Mouse (Mus musculus): ENCODE data around the gene Fip1l1. TPM values are rescaled to one million over a fixed set of nuclear protein-coding genes. Genes with fewer than 3 reads are reported as not detected.
A peak's percentile ranks its signal among the peaks of the same experiment; 100 is the strongest.

The Fip1l1 gene
- total and polyA plus RNA-seq, 3 experiments = 40.4 to 113 (median 68.3) TPM

DNA sequence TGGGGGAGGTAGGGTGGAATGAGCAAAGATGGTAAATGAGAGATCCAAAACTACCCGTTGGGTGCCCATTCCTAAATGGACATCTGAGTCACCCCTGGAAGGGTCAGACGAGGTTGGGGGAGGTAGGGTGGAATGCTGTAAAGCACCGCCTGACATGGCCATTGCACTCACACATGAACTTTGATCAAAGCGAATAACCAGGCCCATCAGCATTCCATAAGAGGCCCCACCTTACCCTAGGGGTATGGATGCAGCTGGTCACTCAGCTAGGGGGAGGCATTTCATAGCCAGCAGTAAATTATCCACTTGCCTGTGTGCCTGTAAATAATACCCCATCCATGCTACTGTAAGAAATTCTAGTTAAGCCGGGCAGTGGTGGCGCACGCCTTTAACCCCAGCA is 53.9 kb downstream of the Fip1l1 start:
- H3K27ac ChIP-seq (ENCODE audit: control insufficient read depth, low read depth, low read length) = no peak overlapping the region
- DNase-seq (ENCODE audit: low read depth, low spot score) = no peak
- H3K4me1 ChIP-seq (ENCODE audit: control insufficient read depth in 1 of 2, insufficient read depth in 2 of 2, low read length in 2 of 2) = no peaks in the 10 kb centered on the region
- H3K4me3 ChIP-seq (ENCODE audit: control insufficient read depth in 1 of 2, insufficient read depth in 1 of 2, low read depth in 2 of 2, low read length in 2 of 2) = no peak overlapping the region
- H3K27me3 ChIP-seq (ENCODE audit: control insufficient read depth in 1 of 2, insufficient read depth in 2 of 2, low read length in 2 of 2) = no peaks in the 10 kb centered on the region
- peaks cover 0 to 45% of the 10 kb centered on the region in 2 experiments; a peak in 2 of 4 replicates for H3K36me3 ChIP-seq (ENCODE audit: control insufficient read depth in 1 of 2, insufficient read depth in 2 of 2, low read length in 2 of 2)
- no peak overlapping the region for H3K9ac ChIP-seq (ENCODE audit: control insufficient read depth, low read depth, low read length, poor library complexity, severe bottlenecking)
- no peaks in the 10 kb centered on the region for H3K9me3 ChIP-seq (replicated peaks; ENCODE audit: insufficient read depth, low read length)
- H3K79me2 ChIP-seq (ENCODE audit: control insufficient read depth, insufficient read depth, low read length, poor library complexity) = no peaks in the 10 kb centered on the region
- no peak for TF ChIP-seq MYC (IDR thresholded peaks at IDR 0.05; ENCODE audit: low read depth, low read length)
- TF ChIP-seq NRF1 (IDR thresholded peaks at IDR 0.05; ENCODE audit: insufficient read depth, low read depth, low read length, poor library complexity, severe bottlenecking) = no peak
- TF ChIP-seq ZC3H11A (IDR thresholded peaks at IDR 0.05; ENCODE audit: low read depth, low read length) = no peak
- no peak for TF ChIP-seq CTCF (IDR thresholded peaks at IDR 0.05 in 2 of 3, conservative IDR thresholded peaks at IDR 0.05 in 1 of 3; ENCODE audit: control insufficient read depth in 1 of 3, insufficient read depth in 1 of 3, low read depth in 2 of 3, low read length in 3 of 3, poor library complexity in 1 of 3, severe bottlenecking in 1 of 3)
- no peak for TF ChIP-seq MXI1 (IDR thresholded peaks at IDR 0.05; ENCODE audit: low read depth, low read length)
- TF ChIP-seq CHD2 (IDR thresholded peaks at IDR 0.05; ENCODE audit: low read length) = no peak
- TF ChIP-seq JUND (IDR thresholded peaks at IDR 0.05; ENCODE audit: low read depth, low read length) = no peak
- TF ChIP-seq MAX (IDR thresholded peaks at IDR 0.05; ENCODE audit: low read length) = no peak
- no peak for TF ChIP-seq POLR2A (IDR thresholded peaks at IDR 0.05; ENCODE audit: control insufficient read depth in 1 of 2, insufficient read depth in 1 of 2, low read depth in 1 of 2, low read length in 2 of 2, poor library complexity in 1 of 2)
- TF ChIP-seq E2F4 (IDR thresholded peaks at IDR 0.05; ENCODE audit: borderline replicate concordance, low read depth, low read length) = no peak
- no peak for TF ChIP-seq HCFC1 (IDR thresholded peaks at IDR 0.05; ENCODE audit: low read depth, low read length)
- no peak for TF ChIP-seq EP300 (IDR thresholded peaks at IDR 0.05; ENCODE audit: low read depth in 1 of 2, low read length in 2 of 2)
- TF ChIP-seq GATA1 (IDR thresholded peaks at IDR 0.05; ENCODE audit: low read depth, low read length) = no peak
- TF ChIP-seq RAD21 (IDR thresholded peaks at IDR 0.05; ENCODE audit: low read depth, low read length) = no peak
- no peak for TF ChIP-seq TAL1 (IDR thresholded peaks at IDR 0.05; ENCODE audit: low read length)
- no peak for TF ChIP-seq ELF1 (IDR thresholded peaks at IDR 0.05; ENCODE audit: low read depth, low read length)
- no peak for TF ChIP-seq SMC3 (IDR thresholded peaks at IDR 0.05; ENCODE audit: low read depth, low read length)
- TF ChIP-seq KAT2A (conservative IDR thresholded peaks at IDR 0.05; ENCODE audit: low read depth, low read length) = no peak
- no peak for TF ChIP-seq ZKSCAN1 (IDR thresholded peaks at IDR 0.05; ENCODE audit: low read depth, low read length)
- TF ChIP-seq POLR2AphosphoS5 (IDR thresholded peaks at IDR 0.05; ENCODE audit: borderline replicate concordance, low read depth, low read length) = no peak

DNA sequence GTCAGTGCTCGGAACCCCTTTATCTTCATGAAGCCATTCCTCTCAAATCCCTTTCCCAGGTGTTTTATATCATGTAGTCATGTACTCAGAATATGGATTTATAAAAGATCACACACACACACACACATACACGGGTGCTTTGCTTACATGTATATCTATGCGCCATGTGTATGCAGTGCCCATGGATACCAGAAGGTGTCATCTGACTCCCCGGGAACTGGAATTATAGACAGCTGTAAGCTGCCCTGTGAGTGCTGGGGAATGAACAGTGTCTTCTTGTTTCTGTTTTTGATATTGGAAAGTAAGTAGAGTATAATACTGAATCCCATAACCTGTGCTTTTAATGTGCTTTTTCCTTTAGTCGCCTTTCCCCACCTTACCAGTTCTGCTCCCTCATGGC is 56.2 kb downstream of the Fip1l1 start:
- no peak overlapping the region for H3K4me3 ChIP-seq (ENCODE audit: control insufficient read depth in 1 of 2, insufficient read depth in 1 of 2, low read depth in 2 of 2, low read length in 2 of 2)
- H3K27me3 ChIP-seq (ENCODE audit: control insufficient read depth in 1 of 2, insufficient read depth in 2 of 2, low read length in 2 of 2) = no peaks in the 10 kb centered on the region
- no peaks in the 10 kb centered on the region for H3K79me2 ChIP-seq (ENCODE audit: control insufficient read depth, insufficient read depth, low read length, poor library complexity)
- peak; percentile 15 for DNase-seq (ENCODE audit: low read depth, low spot score)
- no peak overlapping the region for H3K27ac ChIP-seq (ENCODE audit: control insufficient read depth, low read depth, low read length)
- H3K9ac ChIP-seq (ENCODE audit: control insufficient read depth, low read depth, low read length, poor library complexity, severe bottlenecking) = no peak overlapping the region
- 0 out of 2 replicates have a peak, but pooled peaks have one; percentile 12 for TF ChIP-seq SMC3 (IDR thresholded peaks at IDR 0.05; ENCODE audit: low read depth, low read length)
- TF ChIP-seq CTCF (IDR thresholded peaks at IDR 0.05 in 2 of 3, conservative IDR thresholded peaks at IDR 0.05 in 1 of 3; ENCODE audit: control insufficient read depth in 1 of 3, insufficient read depth in 1 of 3, low read depth in 2 of 3, low read length in 3 of 3, poor library complexity in 1 of 3, severe bottlenecking in 1 of 3) = peak in 1 of 3 experiments; percentile 15; a peak in 1 of 6 replicates
- TF ChIP-seq ZMIZ1 (IDR thresholded peaks at IDR 0.05; ENCODE audit: low read depth, low read length) = no peak
- TF ChIP-seq ETS1 (IDR thresholded peaks at IDR 0.05; ENCODE audit: low read depth, low read length) = no peak
- no peak for TF ChIP-seq KAT2A (conservative IDR thresholded peaks at IDR 0.05; ENCODE audit: low read depth, low read length)
- H3K9me3 ChIP-seq (replicated peaks; ENCODE audit: insufficient read depth, low read length) = no peaks in the 10 kb centered on the region
- H3K4me1 ChIP-seq (ENCODE audit: control insufficient read depth in 1 of 2, insufficient read depth in 2 of 2, low read length in 2 of 2) = no peaks in the 10 kb centered on the region
- peaks cover 0 to 48% of the 10 kb centered on the region in 2 experiments; a peak in 2 of 4 replicates for H3K36me3 ChIP-seq (ENCODE audit: control insufficient read depth in 1 of 2, insufficient read depth in 2 of 2, low read length in 2 of 2)

All from MEL (cell line).